Mouse (Mus musculus) adrenal gland, adult 18-20 months (tissue): Measurements from ENCODE around the gene Arhgap35. TPM values are rescaled to one million over a fixed set of nuclear protein-coding genes. Genes with fewer than 3 reads are reported as not detected.
A peak's percentile ranks its signal among the peaks of the same experiment; 100 is the strongest.
"Not testable (repeated sequence)": the region's sequence is repeated elsewhere in the genome, so short reads cannot be mapped to it uniquely, and the experiment has no call there.

Experiments
- DNase-seq, 2 experiments: peaks; one replicate each; pipeline ENCODE4 v3.0.0; 2021 to 2022; ENCODE audit warnings: low spot score in 2 of 2
- long read RNA-seq, 2 experiments: library from polyadenylated mRNA; stranded (forward); transcript quantifications; one replicate each; pipeline ENCODE4 v2.0.0; 2021
- total RNA-seq, 2 experiments: library from RNA; stranded (reverse); gene quantifications; 1 replicate in 1 of 2; 2 replicates in 1 of 2; pipeline ENCODE4 v1.2.3; 2021

Gene Arhgap35
- 10 to 100 TPM; 54.3 to 63.1 TPM for total RNA-seq
- long read RNA-seq, experiment 1, partial matches to known transcripts, result 3 of 8 reads
- long read RNA-seq, experiment 1, other reads (novel, unspliced or antisense), result 5 of 8 reads
- long read RNA-seq, experiment 2, partial matches to known transcripts, result 2 of 23 reads
- long read RNA-seq, experiment 2, other reads (novel, unspliced or antisense), result 21 of 23 reads

DNA sequence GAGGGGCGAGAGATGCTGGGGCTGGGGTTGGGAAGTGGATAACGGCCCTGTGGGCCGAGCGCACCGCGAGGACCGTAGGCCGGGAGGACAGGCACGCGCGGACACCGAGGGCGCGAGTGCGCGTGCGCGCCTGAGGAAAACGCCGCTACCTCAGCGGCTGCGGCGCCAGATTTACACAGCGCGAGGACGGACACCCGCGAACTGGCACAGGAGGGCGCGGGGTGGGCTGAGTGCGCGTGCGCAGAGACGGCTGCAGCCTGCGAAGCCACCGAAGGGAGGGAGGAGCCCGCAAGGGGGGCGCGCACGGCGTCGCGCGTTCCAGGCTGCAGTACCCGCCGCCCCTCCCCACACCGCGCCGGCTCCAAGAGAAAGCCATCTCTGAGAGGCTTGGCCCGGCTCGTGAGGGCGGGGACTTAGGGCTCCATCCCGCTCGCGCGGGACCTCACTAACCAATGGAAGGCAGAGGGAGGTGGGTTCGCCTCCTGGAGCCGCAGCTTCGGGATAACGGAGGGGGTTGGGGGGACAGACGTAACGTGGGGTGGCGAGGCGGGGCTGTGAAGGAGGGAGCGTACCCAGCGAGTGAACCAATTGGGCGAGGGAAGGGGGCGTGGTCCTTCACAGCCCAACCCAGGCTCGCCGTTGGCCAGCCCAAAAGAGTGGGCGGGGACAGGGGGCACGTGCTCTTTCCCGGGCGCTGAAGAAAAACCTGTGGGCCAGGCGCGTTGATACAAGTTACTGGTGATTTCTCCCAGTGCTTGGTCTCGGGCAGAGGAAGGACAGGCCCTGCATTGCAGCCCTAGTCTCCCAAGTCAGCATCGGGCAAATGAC, at the start of gene Arhgap35:
Gene Arhgap35, minus strand, starts transcription at position 106 of the 828 bp plus-strand sequence.
- peak; percentile 95 to 97 for DNase-seq

DNA sequence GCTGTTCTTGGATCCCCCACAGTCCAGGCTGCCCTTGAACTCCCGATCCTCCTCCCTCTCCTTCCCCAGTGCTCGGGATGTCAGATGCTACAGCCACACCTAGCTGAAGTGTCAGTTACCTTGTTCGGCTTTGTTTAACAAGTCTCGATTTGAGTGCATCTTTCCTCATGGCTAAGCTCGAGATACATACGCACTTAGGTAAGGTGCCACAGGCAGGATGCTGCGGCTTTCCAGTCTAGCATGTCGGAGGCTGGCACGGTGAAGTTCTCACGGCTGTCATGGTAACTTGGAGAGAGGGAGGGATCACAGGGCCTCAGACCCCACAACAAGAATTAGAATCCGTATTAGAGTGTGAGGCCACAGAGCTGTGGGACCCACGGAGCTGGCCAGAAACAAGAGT, 29.5 kb upstream of the Arhgap35 start:
- no peak for DNase-seq

DNA sequence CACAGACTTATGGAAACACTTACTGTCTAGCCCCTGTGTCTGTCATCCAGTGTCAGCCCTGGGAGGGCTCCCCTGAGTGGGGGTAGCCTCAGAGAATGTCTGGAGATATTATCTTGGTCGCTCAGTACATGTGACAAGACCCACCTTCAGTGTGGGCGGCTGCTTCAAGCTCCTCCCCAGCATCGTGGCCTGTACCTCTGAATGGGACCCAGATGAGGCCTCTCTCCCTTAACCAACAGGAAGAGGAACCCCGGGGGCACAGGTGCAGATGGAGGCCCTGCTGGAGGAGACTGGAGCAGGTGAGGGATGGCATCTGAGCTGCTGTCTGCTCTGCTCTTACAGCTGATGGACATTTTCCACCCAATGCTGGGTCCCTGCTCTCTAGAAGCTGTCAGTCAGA, 28.3 kb upstream of the Arhgap35 start:
- DNase-seq, result not testable (repeated sequence)

DNA sequence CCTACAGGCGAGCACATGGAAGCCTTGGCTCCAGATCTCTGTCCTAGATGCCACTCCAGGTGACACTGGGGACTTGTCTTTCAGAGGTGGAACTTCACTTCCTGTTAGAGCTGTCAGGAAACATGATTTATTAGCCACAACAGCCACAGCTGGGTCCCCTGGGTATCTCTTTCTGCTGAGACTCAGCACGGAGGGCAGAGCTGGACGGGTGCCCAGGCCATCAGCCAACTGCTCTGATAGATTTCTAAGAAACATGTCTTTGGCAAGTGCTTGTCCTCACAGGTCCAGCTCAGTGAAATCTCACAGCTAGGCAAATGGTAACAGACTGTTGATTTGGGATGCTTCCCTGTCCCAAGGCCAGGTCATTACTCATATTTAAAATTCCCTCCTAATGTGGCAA, 24.2 kb upstream of the Arhgap35 start:
- DNase-seq, result peak in 1 of 2 experiments; percentile 33

DNA sequence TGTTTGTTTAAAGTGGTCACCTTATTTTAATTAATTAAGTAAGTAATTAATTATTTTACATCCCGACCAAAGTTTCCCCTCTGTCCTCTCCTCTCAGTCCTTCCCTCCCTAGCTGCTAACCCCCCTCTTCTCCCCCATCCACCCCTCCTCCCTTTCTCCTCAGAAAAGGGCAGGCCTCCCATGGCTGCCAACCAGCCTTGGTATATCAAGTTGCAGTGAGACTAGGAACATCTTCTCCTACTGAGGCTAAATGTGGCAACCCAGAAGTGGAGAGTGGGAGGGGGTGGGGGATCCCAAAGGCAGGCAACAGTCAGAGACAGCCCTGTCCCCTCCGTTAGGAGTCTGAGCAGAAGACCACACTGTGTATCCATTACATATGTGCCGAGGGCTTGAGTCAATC, 20.3 kb upstream of the Arhgap35 start:
- DNase-seq, result no peak

DNA sequence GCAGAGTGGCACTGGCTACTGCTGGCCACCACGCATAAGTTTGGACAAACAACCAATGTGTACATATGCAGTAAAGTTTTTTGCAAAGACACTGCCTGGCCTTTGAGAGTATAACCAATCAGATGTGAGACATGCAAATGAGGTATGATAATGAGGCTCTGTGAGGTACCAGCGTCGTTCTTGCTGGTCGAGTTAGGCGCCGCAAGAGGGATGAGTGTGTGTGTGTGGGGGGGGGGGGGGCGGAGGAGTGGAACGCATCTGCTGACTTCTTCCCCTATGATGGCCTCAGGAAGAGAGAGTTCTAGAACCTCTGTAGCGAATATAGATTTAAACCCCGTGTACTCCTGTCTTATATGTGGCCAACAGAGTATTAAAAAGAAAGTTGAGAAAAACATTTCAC, 19.1 kb upstream of the Arhgap35 start:
- not testable (repeated sequence) for DNase-seq

DNA sequence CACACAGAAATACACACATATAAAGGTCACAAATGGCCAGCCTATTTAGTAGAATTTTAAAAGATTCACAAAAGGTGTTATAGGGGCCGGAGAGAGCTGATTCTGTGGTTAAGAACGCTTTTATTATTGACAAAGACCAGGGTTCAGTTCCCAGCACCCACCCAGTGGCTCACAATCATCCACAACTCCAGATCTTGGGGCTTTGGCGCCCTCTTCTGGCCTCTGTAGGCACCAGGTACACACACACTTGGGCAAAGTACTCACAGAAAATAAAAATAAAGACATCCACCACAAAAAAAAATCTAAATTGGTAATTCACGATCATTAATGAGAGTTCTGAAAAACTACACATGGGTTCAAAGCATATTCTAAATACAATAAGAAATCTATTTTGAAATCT, 17.1 kb upstream of the Arhgap35 start:
- no peak for DNase-seq

DNA sequence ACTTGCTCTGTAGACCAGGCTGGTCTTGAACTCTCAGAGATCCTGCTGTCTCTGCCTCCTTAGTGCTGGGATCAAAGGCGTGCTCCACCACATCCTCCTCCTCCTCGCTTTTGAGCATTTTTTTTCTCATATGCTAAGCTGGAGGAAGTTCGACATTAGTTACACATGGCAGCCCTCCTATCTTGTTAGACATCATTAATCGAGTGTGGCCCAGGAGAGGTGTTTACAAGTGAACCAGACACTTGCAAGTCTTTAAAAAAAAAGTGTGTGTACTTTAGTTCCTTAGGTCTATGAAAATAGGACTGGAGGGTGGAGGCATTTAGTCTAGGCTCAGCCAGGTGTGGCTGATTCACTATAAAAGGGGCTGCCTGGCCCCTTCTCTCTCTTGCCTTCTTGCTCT, 16.2 kb upstream of the Arhgap35 start:
- DNase-seq, result no peak

DNA sequence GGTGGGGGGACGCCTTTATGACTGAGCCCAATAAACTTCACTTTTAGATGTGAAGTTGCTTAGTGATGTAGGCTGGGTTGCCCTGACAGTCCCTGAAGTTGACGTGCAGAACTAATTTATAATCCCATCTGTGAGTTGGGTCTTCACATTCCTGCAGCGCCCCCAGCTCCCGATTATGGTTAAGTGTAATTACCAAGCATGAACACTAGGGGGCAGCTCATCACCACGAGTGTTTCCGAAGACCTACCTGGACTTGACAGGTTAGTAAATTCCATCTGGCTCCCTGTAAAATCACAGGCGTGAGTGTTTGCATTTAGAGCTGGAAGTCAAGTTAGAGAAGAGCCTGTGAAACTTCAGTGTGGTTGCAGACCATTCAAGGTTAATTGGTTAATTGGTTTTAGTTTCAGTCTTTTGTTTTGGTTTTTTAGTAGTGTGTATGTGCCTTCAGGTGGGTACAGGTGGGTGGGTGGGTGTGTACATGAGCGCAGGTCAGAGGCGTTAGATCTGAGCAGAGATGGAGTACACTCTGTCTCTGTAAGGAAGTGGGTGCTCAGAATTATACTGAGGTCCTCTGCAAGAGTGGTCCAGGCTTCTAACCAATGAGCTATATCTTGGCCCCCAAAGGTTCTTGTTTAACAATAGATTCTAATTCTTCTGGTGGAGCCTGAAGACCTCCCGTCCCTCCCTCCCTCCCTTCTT, 15.0 kb upstream of the Arhgap35 start:
- peak; percentile 32 to 44 for DNase-seq

DNA sequence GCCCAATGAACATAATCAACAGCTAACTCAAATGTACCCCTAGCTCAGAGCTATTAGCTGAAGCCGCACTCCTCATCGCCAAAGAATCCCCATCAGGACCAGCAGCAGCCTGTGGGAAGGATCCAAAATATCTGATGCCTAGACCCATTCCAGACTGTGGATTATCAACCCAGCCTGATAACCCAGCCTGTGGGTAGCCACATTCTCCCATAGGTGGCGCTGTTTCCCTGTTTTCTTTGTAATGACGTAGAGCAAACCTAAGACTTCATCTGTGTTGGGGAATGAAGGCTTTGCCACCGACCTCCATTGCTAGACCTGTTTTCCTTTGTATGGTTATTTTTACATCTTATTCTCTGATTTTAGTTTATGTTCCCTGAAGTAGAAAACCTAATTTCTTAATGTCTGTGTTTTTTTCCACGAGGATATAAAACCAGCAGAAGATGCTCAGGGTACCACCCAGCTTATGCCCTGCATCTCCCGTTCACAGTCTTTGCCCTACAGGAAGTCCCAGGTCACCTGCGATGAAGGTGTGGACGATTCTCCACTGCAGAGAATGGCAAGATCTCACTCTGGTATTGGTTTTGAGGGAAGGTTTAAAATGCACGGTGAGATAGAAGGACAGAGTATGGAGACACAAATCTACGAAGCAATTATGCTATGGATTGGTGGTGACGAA, 13.4 kb upstream of the Arhgap35 start:
- DNase-seq, result peak; percentile 45 to 58

DNA sequence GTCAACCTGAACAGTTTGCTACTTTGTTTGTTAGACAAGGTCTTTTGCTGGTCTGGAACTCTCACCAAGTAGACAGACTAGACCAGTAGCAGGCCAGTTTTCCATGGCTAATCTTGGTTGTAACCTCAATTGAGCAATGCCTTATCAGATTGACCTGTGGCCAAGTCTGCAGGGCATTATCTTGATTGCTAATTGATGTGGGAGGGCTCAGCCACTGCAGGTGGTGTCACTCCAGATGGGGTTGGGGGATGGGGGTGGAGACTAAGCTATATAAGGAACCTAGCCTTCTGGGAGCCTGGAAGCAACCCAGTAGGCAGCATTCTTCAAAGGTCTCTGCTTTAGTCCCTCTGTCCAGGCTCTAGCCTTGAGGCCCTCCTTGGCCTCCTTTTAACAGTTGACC, 8.9 kb upstream of the Arhgap35 start:
- no peak for DNase-seq

DNA sequence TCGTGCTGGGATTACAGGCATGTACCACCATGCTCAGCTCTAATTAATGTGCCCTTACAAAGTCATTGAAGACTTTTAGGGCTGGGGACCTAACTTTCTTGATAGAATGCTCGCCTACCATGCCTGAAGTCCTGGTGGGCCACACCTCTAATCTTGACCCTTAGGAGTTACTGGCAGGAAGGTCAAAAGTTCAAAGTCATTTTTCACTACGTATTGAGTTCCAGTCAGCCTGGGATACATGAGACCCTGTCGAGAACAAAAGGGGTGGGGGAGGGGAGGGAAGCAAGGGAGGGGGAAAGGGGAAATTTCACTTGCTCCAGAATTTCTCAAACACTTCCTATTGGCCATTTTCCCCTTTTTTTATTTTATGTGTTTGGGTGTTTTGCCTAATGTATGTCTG, 8.3 kb upstream of the Arhgap35 start:
- DNase-seq, result no peak

DNA sequence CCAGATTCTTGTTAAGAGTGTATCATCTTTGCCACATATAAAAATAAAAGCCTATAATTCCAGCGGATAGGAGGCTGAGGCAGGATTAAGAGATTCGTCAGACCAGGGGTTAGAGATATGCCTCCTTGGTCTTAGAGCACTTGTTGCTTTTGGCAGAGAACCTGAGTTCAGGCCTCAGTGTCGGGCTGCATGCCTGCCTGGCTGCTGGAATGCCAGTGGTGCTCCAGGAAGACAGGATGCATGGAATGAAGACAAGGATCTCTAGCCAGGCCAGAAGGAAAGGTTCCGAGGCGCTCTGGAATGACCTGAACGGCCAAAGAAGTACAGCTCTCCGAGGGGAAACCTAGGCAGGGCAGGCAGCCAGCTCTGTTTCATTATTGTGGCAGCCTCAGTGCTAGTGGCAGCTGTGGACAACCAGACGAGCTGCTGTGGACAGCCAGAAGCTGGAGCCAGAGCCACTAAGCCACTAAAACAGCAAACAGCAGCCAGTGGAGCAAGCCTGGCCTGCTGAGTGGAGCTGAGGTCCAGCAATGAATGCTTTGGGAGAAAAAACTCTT, 6.4 kb upstream of the Arhgap35 start:
- no peak for DNase-seq

DNA sequence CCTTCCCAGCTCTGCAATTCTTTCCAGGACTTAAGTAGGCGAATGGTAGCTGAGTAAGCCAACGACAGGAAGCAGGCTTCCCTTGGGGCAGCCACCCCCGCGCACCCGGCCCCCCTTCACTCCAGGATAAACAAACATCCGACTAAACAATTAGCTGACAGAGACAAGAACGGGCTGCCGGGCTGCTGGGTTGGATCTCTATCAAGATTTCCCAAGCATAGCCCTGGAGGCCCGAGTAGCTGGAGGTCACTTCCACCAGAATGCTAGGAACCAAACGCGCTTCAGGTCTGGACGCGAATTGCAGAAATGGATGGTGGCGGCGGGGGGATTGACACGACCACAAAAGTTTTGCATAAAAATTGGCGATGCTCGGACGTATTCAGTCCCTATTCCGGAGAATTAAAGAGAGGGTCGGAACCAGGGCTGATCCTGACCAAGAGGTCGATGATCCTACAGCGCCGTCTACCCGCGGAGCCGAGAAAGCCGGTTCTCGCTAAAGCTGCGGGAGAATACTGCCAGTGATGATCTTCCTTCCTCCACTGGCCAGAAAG, 3.9 kb upstream of the Arhgap35 start:
- peak; percentile 62 to 66 for DNase-seq

DNA sequence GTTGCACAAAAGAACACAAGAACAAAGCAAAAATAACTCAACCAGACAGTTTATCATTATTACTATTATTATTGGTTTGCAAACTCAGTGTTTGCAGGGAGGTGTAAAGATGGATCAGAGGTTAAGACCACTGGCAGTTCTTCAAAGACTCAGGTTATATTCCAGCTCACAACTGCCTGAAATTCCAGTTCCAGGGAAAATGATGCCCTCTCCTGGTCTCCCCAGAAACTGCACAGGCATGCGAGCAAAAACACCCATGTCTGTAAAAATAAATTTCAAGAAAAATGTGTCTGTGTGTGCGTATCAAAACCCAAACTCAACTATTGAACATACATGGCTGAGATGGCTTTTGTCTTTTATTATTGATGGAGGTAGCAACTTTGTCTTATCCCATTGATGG, 2.3 kb upstream of the Arhgap35 start:
- DNase-seq, result peak; percentile 61 to 72

DNA sequence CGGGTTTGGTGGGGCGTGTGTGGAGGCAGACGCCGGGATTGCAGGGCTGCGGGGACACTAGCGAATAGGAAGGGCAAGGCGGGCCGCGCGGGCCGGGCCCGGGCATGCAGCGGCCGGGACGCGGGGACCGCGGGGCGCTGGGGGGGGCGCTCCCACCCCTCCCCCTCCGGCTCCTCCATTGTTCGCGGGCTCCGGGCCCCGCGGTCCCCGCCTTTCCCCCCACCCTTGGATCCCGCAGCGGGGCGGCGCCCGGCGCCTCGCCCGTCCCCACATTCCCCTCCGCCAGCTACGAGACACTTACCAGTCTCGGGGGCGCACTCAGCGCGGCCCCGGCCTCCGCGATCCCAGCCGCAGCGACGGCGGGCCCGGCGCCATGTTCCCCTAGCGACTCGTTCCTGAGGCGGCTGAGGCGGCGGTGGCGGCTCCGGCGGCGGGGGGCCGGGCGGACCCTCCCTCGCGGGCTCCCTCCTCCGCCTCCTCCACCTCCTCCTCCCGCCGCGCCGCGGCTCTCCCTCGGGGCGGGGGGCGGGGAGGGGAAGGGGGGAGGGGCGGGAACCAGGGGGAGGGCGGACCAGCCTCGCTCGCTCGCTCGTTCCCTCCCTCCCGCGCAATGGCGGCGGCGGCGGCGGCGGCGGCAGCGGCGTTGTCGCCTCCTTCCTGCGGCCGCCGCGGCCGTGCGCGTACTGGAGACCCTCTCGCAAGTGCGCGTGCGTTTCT, 464 bp downstream of the Arhgap35 start:
- peak; percentile 70 for DNase-seq

DNA sequence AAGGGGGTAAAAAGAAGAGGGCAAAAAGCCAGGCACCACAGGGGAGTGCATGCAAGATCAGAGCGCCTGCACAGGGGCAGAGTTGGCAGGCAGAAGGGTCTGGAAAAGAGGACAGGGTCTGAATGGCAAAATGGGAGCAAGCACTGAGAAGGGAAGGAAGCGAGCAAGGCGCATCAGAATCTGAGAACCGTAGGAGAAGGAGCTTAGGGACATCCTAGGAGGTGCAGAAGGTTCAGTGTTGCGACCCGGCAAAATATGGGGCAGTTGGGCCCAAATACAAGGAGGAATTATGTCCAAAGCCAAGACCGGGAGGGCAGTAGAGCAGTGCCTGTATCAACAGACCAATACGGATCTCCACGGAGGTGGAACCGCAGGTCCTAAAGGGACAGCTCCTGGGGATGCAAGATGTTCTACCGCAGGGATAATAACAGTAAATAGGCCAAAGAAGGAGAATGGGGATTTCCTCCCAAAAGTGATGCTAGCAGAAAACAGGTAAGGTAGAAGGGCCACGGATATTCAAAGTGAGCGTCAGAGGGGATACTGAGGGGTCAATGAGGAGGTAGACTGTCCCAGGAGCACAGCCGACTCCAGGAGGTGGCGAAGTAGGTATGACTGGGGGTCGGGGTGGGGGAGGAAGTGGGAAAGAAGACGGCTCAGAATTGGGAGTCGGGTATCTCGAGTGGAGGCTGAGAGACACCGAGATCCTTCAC, 1.2 kb downstream of the Arhgap35 start:
- peak in 1 of 2 experiments; percentile 24 for DNase-seq

DNA sequence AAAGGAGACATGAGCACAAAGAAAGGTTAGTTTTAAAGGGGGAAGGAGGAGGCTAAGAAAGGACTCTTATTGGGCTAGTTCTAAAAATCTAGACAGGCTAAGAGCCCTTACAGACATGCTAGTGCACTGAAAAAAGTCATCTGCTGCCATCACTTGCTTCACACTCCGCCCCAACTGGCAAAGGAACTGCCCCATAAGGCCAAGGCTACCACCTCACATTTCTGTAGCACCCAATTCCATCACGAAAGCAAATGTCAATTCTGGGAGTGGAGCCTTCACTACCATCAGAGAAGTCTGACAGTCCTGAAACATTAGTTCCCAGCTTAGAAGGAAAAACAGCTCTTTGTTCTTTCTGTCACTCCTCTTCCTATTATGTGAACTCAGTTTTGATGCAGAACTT, 4.4 kb downstream of the Arhgap35 start:
- DNase-seq, result no peak

DNA sequence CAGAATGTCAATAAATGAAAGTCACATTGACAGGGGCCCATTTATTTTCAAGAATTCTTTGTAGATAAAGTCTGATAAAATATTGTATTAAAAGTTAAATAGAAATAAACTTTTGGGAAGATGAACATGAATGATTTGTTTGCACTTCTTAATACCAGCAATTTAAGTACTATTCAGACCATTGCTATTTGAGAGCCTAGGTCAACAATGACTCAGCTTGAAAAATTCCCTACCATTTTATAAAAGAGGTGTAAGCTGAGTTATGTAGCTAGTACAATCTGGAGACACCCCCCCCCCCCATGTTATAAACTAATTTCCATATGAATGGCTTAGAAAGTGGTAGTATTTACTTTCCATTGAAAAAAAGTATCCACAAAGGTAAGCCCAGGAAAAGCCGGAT, 5.8 kb downstream of the Arhgap35 start:
- DNase-seq, result no peak

DNA sequence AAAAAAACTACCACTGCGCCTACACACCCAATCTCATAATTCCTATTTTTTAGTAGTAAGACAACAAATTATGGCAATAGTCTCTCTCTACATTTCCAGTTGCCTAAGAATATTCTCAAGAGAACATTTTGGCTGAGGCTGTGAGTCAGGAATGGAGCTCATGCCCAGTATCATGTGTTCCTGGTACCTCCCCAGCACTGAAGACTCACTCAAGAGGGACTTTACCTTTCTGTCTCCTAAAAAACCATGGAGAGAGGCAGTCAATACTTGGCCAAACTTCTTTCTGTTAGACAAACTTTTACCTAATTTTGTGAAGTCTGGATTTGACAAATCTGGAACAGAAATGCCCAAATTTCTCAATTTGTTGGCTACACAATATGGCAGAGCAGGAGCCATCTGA, 6.7 kb downstream of the Arhgap35 start:
- no peak for DNase-seq
